Mouse (Mus musculus): ENCODE measurements around the gene Stac2. TPM values are rescaled to one million over a fixed set of nuclear protein-coding genes. Genes with fewer than 3 reads are reported as not detected.
A peak's percentile ranks its signal among the peaks of the same experiment; 100 is the strongest.

Stac2 gene
- polyA plus RNA-seq (2012; ENCODE audit: insufficient read depth, low replicate concordance), result 1.5 TPM in 1 of 2 replicates, not detected in the other

DNA sequence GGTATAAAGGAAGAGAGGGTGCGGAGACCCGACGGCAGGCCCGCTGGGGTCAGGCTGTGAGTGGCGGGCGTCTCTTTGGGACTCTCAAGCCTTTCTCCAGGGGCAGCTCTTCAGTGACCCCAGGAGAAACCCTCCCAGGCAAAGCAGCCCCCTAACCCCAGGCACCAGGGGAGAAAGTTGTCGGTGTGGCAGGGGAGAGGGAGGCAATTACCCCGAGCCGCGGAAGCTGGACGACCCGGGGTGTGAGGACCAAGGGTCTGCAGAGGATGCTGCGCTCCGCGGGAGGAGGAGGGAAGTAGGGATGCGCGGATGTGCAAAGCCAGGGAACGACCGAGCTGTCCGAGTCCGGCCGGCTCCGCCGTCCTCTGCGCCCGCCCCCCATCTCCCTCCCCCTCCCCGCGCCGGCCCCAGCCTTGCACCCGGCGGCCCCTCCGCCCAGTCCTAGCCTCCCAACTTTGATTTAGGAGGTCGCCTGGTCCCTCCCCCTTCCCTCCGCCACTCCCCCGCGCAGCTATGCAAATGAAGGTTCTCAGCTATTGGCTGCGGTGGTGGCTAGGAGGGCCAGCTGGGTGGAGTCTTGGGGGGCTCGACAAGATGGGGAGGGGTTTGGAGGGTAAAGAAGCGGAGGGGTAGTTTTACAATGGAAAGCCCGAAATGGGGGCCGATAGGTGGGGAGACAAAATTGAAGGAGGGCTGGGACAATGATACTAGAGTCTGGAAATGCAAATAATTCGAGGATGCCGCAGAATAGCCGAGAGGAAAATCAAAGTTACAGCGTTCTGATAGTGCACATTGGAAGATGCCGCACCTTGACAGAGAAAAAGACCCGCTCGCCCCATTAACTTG is at the start of gene Stac2:
TSS of gene Stac2 (minus strand) at position 474 of the 846 bp plus-strand sequence.
- Histone ChIP-seq H3K36me3 (replicated peaks; ENCODE audit: low read length) (no peaks in the 10 kb centered on the region), H3K4me3 (replicated peaks) (peak within 1 kb of the TSS; percentile 82), H3K27me3 (replicated peaks) (peaks cover 92% of the 10 kb centered on the region), H3K4me1 (peaks cover 34% of the 10 kb centered on the region), H3K9me3 (no peaks in the 10 kb centered on the region)
- TF ChIP-seq FLI1 (IDR thresholded peaks at IDR 0.05; ENCODE audit: low read length) (no peak), GATA1 (IDR thresholded peaks at IDR 0.05; ENCODE audit: borderline replicate concordance, low read length) (no peak)

DNA sequence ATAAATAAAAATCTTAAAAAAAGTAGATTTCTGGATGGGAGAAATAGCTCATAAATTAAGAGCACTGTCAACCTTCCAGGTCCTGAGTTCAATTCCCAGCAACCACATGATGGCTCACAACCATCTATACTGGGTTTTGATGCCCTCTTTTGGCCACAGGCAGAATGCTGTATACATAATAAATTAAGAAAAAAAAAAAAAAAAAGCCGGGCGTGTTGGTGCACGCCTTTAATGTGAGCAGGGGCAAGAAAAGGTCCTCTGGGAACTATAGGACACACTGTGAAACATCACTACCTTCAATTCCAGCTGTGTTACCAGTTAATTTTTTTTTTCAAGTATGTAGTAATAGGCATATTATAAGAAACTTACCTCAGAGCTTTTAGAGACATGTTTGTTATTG is 48.1 kb upstream of the Stac2 start:
- Histone ChIP-seq H3K9me3 (no peaks in the 10 kb centered on the region), H3K4me3 (replicated peaks) (no peak overlapping the region), H3K36me3 (replicated peaks; ENCODE audit: low read length) (peaks cover 100% of the 10 kb centered on the region), H3K4me1 (no peaks in the 10 kb centered on the region), H3K27me3 (replicated peaks) (no peaks in the 10 kb centered on the region)
- TF ChIP-seq FLI1 (IDR thresholded peaks at IDR 0.05; ENCODE audit: low read length) (no peak), GATA1 (IDR thresholded peaks at IDR 0.05; ENCODE audit: borderline replicate concordance, low read length) (no peak)

DNA sequence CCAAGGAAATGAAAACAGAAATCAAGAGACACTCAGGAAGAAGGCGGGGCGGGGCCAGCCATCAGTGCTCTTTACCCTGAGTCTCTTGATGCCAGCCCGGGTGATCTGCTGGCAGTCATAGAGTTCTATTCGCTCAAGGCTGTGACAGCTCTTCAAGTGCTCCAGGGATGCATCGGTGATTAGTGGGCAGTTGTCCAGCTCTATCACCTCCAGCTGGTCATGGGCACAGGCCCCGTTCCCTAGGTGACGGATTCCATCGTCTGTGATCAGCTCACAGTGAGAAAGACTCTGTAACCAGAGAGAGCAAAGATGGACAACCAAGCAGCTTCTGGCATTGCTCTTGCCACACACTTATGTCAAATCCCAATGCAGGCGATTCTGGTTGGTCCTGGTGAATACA is 37.3 kb upstream of the Stac2 start:
- TF ChIP-seq GATA1 (IDR thresholded peaks at IDR 0.05; ENCODE audit: borderline replicate concordance, low read length) (no peak), FLI1 (IDR thresholded peaks at IDR 0.05; ENCODE audit: low read length) (no peak)
- Histone ChIP-seq H3K36me3 (replicated peaks; ENCODE audit: low read length) (peaks cover 94% of the 10 kb centered on the region), H3K4me3 (replicated peaks) (no peak overlapping the region), H3K4me1 (0 out of 2 replicates have a peak, but pooled peaks cover 3% of the 10 kb centered on the region), H3K9me3 (no peaks in the 10 kb centered on the region), H3K27me3 (replicated peaks) (no peaks in the 10 kb centered on the region)

DNA sequence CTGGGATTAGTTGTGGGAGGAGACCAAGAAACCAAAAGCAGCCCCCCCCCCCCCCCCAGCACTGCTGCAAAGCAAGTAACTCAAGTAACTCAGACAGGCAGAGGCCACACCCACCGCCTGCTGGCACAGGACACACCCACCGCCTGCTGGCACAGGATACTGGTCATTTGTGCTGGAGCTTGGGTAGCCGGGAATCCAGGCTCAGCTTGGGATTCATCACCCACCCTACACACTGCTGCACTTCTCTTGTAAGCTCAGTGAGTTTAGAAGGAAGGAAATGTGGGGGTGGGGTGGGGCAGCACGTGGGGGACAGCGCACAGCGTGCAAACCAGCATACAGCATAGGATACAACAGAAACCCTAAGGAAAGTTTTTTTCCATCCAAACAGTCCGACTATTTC is 35.0 kb upstream of the Stac2 start:
- no peak for TF ChIP-seq GATA1 (IDR thresholded peaks at IDR 0.05; ENCODE audit: borderline replicate concordance, low read length)
- TF ChIP-seq FLI1 (IDR thresholded peaks at IDR 0.05; ENCODE audit: low read length), result no peak
- Histone ChIP-seq H3K27me3 (replicated peaks) (no peaks in the 10 kb centered on the region), H3K36me3 (replicated peaks; ENCODE audit: low read length) (peaks cover 97% of the 10 kb centered on the region), H3K4me1 (0 out of 2 replicates have a peak, but pooled peaks cover 3% of the 10 kb centered on the region), H3K9me3 (no peaks in the 10 kb centered on the region), H3K4me3 (replicated peaks) (no peak overlapping the region)

DNA sequence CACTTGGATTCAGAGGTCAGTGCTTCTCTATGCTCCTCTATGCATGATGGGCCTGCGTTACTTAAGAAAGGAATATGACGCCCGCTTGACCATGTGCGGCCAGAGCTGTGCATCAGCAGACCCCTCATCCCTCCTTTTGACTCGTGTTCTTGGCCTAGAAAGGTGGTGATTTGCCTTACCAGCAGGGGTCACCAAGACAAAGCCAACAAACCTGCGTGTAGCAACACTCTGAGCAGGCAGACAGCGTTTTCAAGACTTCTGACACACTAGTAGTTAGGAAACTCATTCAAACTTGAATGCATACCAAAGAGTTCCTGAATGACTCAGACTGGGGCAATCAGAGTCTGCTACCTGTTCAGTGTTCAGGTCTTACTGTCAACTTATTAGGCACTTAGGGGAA is 33.3 kb upstream of the Stac2 start:
- Histone ChIP-seq H3K4me1 (0 out of 2 replicates have a peak, but pooled peaks cover 3% of the 10 kb centered on the region), H3K9me3 (no peaks in the 10 kb centered on the region), H3K4me3 (replicated peaks) (no peak overlapping the region), H3K27me3 (replicated peaks) (no peaks in the 10 kb centered on the region), H3K36me3 (replicated peaks; ENCODE audit: low read length) (peaks cover 95% of the 10 kb centered on the region)
- no peak for TF ChIP-seq GATA1 (IDR thresholded peaks at IDR 0.05; ENCODE audit: borderline replicate concordance, low read length)
- TF ChIP-seq FLI1 (IDR thresholded peaks at IDR 0.05; ENCODE audit: low read length), result no peak

DNA sequence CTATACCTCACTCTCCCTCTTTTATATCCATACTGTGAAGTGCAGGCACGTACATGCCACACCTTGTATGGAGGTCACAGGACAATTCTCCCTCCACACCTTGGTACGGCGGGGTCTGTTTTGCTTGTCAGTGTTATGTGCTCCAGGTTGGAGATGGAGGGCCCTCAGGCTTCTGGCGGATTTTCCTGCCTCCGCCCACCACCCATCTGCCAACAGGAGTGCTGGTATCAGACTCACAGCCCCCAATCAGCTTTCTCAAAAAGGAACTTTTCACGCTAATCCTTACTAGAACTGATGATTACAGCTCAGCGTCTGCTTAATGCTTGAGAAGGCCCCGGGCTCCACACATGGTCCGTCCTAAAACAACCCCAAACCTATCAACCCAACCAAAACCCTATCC is 32.9 kb upstream of the Stac2 start:
- Histone ChIP-seq H3K9me3 (no peaks in the 10 kb centered on the region), H3K4me3 (replicated peaks) (no peak overlapping the region), H3K27me3 (replicated peaks) (no peaks in the 10 kb centered on the region), H3K36me3 (replicated peaks; ENCODE audit: low read length) (peaks cover 93% of the 10 kb centered on the region), H3K4me1 (0 out of 2 replicates have a peak, but pooled peaks cover 3% of the 10 kb centered on the region)
- no peak for TF ChIP-seq GATA1 (IDR thresholded peaks at IDR 0.05; ENCODE audit: borderline replicate concordance, low read length)
- TF ChIP-seq FLI1 (IDR thresholded peaks at IDR 0.05; ENCODE audit: low read length), result no peak

DNA sequence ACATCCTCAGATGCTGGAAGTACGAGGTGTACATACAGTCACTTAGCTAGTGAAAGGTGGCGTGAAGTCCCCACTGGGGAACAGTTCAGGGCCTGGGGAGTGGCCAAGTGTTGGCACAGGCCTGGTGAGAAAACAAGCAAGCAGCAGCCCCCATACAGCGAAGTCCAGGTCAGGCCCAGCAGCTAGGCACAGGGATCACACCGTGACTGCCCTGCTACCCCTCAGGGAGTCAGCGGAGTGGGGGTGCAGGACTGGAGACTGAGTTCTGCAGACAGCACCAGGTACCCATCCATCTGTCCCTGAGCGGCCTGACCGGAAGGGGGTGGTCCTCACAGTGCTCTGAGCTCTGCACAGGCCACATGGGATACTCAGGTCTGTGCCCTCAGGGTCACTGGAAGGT is 29.5 kb upstream of the Stac2 start:
- Histone ChIP-seq H3K27me3 (replicated peaks) (peaks cover 2% of the 10 kb centered on the region), H3K4me1 (peaks cover 6% of the 10 kb centered on the region), H3K9me3 (no peaks in the 10 kb centered on the region), H3K36me3 (replicated peaks; ENCODE audit: low read length) (peaks cover 60% of the 10 kb centered on the region), H3K4me3 (replicated peaks) (no peak overlapping the region)
- TF ChIP-seq GATA1 (IDR thresholded peaks at IDR 0.05; ENCODE audit: borderline replicate concordance, low read length) (no peak), FLI1 (IDR thresholded peaks at IDR 0.05; ENCODE audit: low read length) (no peak)

DNA sequence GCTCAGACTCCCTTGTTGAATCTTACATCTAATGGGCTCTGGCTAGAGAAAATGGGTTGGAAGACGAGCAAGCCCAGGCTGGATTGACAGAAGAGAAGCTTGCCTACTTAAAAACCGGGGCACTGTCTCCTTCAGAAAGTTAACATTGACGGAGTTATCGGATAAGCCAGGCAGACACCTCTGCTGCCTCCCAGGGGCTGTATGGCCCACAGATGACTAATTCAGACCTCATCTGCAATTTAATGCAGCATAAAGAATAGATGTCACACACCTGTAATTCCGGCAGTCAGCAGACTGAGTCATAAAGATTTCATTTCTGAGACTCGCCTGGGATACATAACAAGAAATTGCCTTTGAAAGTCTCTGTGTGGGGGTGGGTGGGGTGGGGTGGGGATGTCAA is 27.2 kb upstream of the Stac2 start:
- H3K9me3 ChIP-seq, result no peaks in the 10 kb centered on the region
- TF ChIP-seq GATA1 (IDR thresholded peaks at IDR 0.05; ENCODE audit: borderline replicate concordance, low read length) (no peak), FLI1 (IDR thresholded peaks at IDR 0.05; ENCODE audit: low read length) (no peak)
- H3K4me3 ChIP-seq (replicated peaks), result no peak overlapping the region
- peaks cover 11% of the 10 kb centered on the region for H3K4me1 ChIP-seq
- H3K27me3 ChIP-seq (replicated peaks), result peaks cover 14% of the 10 kb centered on the region
- peaks cover 37% of the 10 kb centered on the region for H3K36me3 ChIP-seq (replicated peaks; ENCODE audit: low read length)

DNA sequence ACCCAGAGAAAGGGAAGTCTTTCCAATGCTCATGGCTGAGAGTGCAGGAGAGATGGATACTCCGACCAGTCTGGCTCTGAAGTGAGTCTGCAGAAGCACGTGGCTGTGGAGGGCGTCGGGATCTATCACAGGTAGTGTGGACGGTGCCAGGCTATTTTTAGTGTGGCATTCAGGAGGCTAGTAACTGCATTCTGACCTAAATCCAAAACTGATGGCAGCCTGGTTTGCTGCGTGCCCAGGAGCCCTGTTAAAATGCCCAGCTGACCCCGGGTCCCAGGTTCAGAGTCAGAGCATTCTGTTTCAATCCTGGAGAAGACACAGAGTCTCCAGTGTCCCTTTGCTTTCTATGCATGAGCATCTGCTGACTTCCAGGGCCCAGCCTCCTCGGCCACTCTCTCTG is 23.8 kb upstream of the Stac2 start:
- no peak for TF ChIP-seq GATA1 (IDR thresholded peaks at IDR 0.05; ENCODE audit: borderline replicate concordance, low read length)
- TF ChIP-seq FLI1 (IDR thresholded peaks at IDR 0.05; ENCODE audit: low read length), result no peak
- H3K9me3 ChIP-seq, result peaks cover 13% of the 10 kb centered on the region
- no peak overlapping the region for H3K4me3 ChIP-seq (replicated peaks)

DNA sequence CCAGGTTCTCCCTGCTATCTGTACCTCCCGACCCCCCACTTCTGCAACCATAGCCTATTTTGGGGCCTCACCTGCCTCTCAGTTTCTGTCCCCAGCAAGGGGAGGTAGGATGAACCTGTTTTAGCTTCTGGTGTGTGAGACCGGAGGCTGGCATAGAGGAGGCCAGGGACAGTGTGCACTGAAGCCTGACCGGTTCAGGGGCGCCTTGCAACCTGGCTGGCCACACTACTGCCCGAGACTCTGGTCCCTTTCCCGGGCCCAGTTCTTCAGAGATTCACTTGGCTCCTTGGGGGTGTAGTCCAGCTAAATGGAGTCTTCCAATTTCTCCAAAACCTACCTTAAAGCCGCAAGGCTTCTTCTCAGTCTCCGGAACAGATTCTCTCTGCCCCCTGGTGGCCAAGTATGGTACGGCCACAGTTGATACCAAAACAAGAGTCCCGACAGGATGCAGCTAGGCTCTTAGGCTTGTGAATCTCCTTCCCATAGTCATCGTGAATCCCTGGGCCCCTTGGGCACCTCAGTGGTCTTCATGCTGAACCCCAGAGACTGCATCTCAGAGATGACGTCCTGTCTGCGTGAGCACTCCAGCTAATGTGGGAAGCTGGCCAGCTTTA is 22.0 kb upstream of the Stac2 start:
- Histone ChIP-seq H3K36me3 (replicated peaks; ENCODE audit: low read length) (no peaks in the 10 kb centered on the region), H3K9me3 (peaks cover 18% of the 10 kb centered on the region), H3K4me1 (peaks cover 16% of the 10 kb centered on the region), H3K4me3 (replicated peaks) (peak overlapping the region; percentile 42), H3K27me3 (replicated peaks) (peaks cover 20% of the 10 kb centered on the region)
- no peak for TF ChIP-seq GATA1 (IDR thresholded peaks at IDR 0.05; ENCODE audit: borderline replicate concordance, low read length)
- TF ChIP-seq FLI1 (IDR thresholded peaks at IDR 0.05; ENCODE audit: low read length), result no peak

More for the DNA sequence above, 23.8 kb upstream of the Stac2 start:
- Histone ChIP-seq H3K36me3 (replicated peaks; ENCODE audit: low read length) (peaks cover 8% of the 10 kb centered on the region), H3K27me3 (replicated peaks) (peaks cover 20% of the 10 kb centered on the region), H3K4me1 (peaks cover 16% of the 10 kb centered on the region)
